Mouse (Mus musculus) forebrain, embryonic 16.5 days (tissue): ENCODE data around the gene 4833439L19Rik. TPM values are rescaled to one million over a fixed set of nuclear protein-coding genes. Genes with fewer than 3 reads are reported as not detected.

ENCODE experiments used
- ATAC-seq: fragments of 200-750 bp; cut with Nextera tagmentation; 2 replicates; pipeline ENCODE4 v1.8.0; 2017; ENCODE audit warnings: mild to moderate bottlenecking, moderate library complexity
- H3K27ac ChIP-seq: fragments of 300-500 bp; sonication (generic); 2 replicates; pipeline ENCODE4 v1.5.1; 2014; ENCODE audit warnings: low read length, control low read depth
- H3K27me3 ChIP-seq: fragments of 300-500 bp; sonication (generic); replicated peaks from 2 replicates; pipeline ENCODE4 v1.6.1; 2014; ENCODE audit warnings: low read length; ENCODE audit not compliant: control insufficient read depth, insufficient read depth
- H3K36me3 ChIP-seq: fragments of 300-500 bp; sonication (generic); 2 replicates; pipeline ENCODE4 v1.6.1; 2014; ENCODE audit not compliant: control insufficient read depth, insufficient read depth
- H3K4me1 ChIP-seq: fragments of 300-500 bp; sonication (generic); replicated peaks from 2 replicates; pipeline ENCODE4 v1.6.1; 2014; ENCODE audit warnings: low read length; ENCODE audit not compliant: control insufficient read depth, insufficient read depth
- H3K4me2 ChIP-seq: fragments of 300-500 bp; sonication (generic); 2 replicates; pipeline ENCODE4 v1.6.1; 2014; ENCODE audit warnings: mild to moderate bottlenecking, low read length, control low read depth
- H3K4me3 ChIP-seq: fragments of 300-500 bp; sonication (generic); replicated peaks from 2 replicates; pipeline ENCODE4 v1.5.1; 2014; ENCODE audit warnings: mild to moderate bottlenecking, low read length, control low read depth
- H3K9ac ChIP-seq: fragments of 300-500 bp; sonication (generic); replicated peaks from 2 replicates; pipeline ENCODE4 v1.6.1; 2014; ENCODE audit warnings: low read depth, low read length, control low read depth
- H3K9me3 ChIP-seq: fragments of 300-500 bp; sonication (generic); 2 replicates; pipeline ENCODE4 v1.6.1; 2016; ENCODE audit warnings: low read length; ENCODE audit not compliant: control insufficient read depth
- WGBS: fragments of 180-500 bp; shearing (Covaris S2); extraction: QIAGEN DNeasy Blood & Tissue Kit; methylation state at CpG from one replicate; pipeline ENCODE4 v1.1.7; 2014; 5-methylcytosine and 5-hydroxymethylcytosine counted together
- microRNA-seq: library from miRNA; unstranded; fragments of <30 nt; microRNA quantifications from one replicate; pipeline ENCODE4, GENCODE M21; 2017
- polyA plus RNA-seq: library from polyadenylated mRNA; unstranded; fragments of >200 nt; fragmentation: Nextera tagmentation; extraction: Ambion mirVana; gene quantifications from 2 replicates; pipeline ENCODE4 v1.2.1, GENCODE M21; 2015

The 4833439L19Rik gene
- polyA plus RNA-seq, 1 experiment from 2014 or later, result 310 TPM

- H3K4me1 ChIP-seq, result peaks cover 15% of the 10 kb centered on the region
- no peaks in the 10 kb centered on the region for H3K36me3 ChIP-seq
- WGBS, result under 1% methylated on average over 96 of the region's 105 CpGs
- peak within 1 kb of the TSS; percentile 84 for H3K4me3 ChIP-seq
- peak; percentile 91 for ATAC-seq
- no peaks in the 10 kb centered on the region for H3K9me3 ChIP-seq
- H3K27me3 ChIP-seq, result no peaks in the 10 kb centered on the region
- peak within 1 kb of the TSS; percentile 94 for H3K9ac ChIP-seq
- H3K27ac ChIP-seq, result peak within 1 kb of the TSS; percentile 78
- H3K4me2 ChIP-seq, result peak within 1 kb of the TSS; percentile 83
Measured at GRCm38 (mm10) chr13:54503604-54504521, 61.4 kb downstream of the 4833439L19Rik start, which contains the start of gene Simc1. Gene Simc1 (plus strand): TSS chr13:54503779.

DNA sequence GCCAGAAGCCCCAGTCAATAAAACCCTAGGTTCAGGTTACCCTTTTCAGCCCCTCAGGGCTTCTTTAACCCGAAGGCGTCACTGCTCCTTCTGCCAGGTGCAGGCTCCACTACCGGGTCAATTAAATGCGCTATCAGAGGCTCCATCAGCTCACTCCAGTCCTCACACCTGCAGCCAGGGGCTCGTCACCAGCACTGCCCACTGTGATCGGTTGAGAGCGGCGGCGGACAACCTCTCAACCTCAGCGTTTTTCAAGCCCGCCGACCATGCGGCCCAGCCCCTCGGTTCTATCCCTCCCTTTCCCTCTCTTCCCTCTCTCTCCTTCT is 62.0 kb downstream of the 4833439L19Rik start:
- Histone ChIP-seq H3K27ac (no peak overlapping the region; the same call in 1 of the 2 replicates), H3K9ac (peak overlapping the region; percentile 94), H3K36me3 (no peaks in the 10 kb centered on the region), H3K4me3 (peak overlapping the region; percentile 84), H3K4me1 (peaks cover 15% of the 10 kb centered on the region), H3K9me3 (no peaks in the 10 kb centered on the region), H3K27me3 (no peaks in the 10 kb centered on the region), H3K4me2 (peak overlapping the region; percentile 83)
- no peak for ATAC-seq
- under 1% methylated on average over 14 of the region's 14 CpGs for WGBS

- Histone ChIP-seq H3K4me1 (peaks cover 15% of the 10 kb centered on the region), H3K4me3 (no peak overlapping the region), H3K27ac (no peak overlapping the region), H3K4me2 (no peak overlapping the region), H3K9me3 (no peaks in the 10 kb centered on the region), H3K36me3 (no peaks in the 10 kb centered on the region), H3K9ac (no peak overlapping the region), H3K27me3 (no peaks in the 10 kb centered on the region)
- WGBS, result 74% methylated on average over 3 of the region's 3 CpGs
- ATAC-seq, result no peak
Measured at GRCm38 (mm10) chr13:54501957-54502690, 63.1 kb downstream of the 4833439L19Rik start.

DNA sequence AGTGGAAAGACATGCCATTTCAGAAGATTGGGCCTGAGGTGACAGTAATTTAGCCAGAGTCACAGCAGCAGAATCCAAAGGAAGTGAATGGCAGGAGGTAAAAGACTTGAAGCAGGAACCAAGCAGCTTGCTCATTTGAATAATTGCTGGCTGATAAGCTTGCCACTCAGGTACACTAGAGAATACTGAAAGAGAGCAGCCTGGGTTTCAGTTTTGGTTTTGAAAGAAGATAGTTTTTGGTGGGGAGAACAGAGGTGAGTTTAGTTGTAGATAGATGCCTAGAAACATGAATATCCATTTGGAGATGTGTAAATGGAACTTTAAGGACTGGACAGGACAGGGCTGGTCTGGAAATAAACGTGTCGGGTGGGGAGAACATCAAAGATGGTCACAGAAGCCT is 63.9 kb downstream of the 4833439L19Rik start:
- Histone ChIP-seq H3K27me3 (no peaks in the 10 kb centered on the region), H3K36me3 (no peaks in the 10 kb centered on the region), H3K27ac (no peak overlapping the region), H3K9me3 (no peaks in the 10 kb centered on the region), H3K4me2 (no peak overlapping the region), H3K9ac (no peak overlapping the region), H3K4me1 (peaks cover 15% of the 10 kb centered on the region), H3K4me3 (no peak overlapping the region)
- WGBS, result 85% methylated on average over 2 of the region's 2 CpGs
- ATAC-seq, result no peak

Small RNAs within 50 kb of the gene (microRNA-seq; reads per million reads assigned to microRNA genes)
- not detected for gene Gm24195

Other genes starting within 250 kb of the 4833439L19Rik start
- gene Cplx2, start 194.1 kb downstream of the 4833439L19Rik start, polyA plus RNA-seq, result 31.8 and 34.3 TPM in 2 replicates
- gene Thoc3, start 96.6 kb downstream of the 4833439L19Rik start, polyA plus RNA-seq, result 85.6 and 93.2 TPM in 2 replicates
- 26.3 and 27.7 TPM in 2 replicates for gene Simc1, start 61.7 kb downstream of the 4833439L19Rik start, polyA plus RNA-seq
- 79.7 and 92.5 TPM in 2 replicates for gene Arl10, start 9.6 kb upstream of the 4833439L19Rik start, polyA plus RNA-seq
- gene Nop16, start 24.7 kb upstream of the 4833439L19Rik start, polyA plus RNA-seq, result 67.7 and 69.8 TPM in 2 replicates
- 195 and 207 TPM in 2 replicates for gene Higd2a, start 24.8 kb upstream of the 4833439L19Rik start, polyA plus RNA-seq
- 132 and 157 TPM in 2 replicates for gene Cltb, start 45.9 kb upstream of the 4833439L19Rik start, polyA plus RNA-seq
- 60.8 and 62.9 TPM in 2 replicates for gene Faf2, start 56.3 kb upstream of the 4833439L19Rik start, polyA plus RNA-seq
- gene Rnf44, start 128.5 kb upstream of the 4833439L19Rik start, polyA plus RNA-seq, result 88.9 and 92.2 TPM in 2 replicates
- gene Cdhr2, start 136.0 kb upstream of the 4833439L19Rik start, polyA plus RNA-seq, result 0.16 and 0.25 TPM in 2 replicates
- gene Gprin1, start 184.4 kb upstream of the 4833439L19Rik start, polyA plus RNA-seq, result 6.2 and 7.1 TPM in 2 replicates
- gene Sncb, start 201.2 kb upstream of the 4833439L19Rik start, polyA plus RNA-seq, result 27.1 and 37.0 TPM in 2 replicates
- gene Eif4e1b, start 218.6 kb upstream of the 4833439L19Rik start, polyA plus RNA-seq, result not detected in 2 replicates
- gene Tspan17, start 223.9 kb upstream of the 4833439L19Rik start, polyA plus RNA-seq, result 18.6 and 29.7 TPM in 2 replicates